Mouse (Mus musculus): ENCODE data around the gene Des. TPM values are rescaled to one million over a fixed set of nuclear protein-coding genes. Genes with fewer than 3 reads are reported as not detected.

Gene Des
- total and polyA plus RNA-seq, 3 experiments: 7.0 to 7.2 TPM; not detected in 1

DNA sequence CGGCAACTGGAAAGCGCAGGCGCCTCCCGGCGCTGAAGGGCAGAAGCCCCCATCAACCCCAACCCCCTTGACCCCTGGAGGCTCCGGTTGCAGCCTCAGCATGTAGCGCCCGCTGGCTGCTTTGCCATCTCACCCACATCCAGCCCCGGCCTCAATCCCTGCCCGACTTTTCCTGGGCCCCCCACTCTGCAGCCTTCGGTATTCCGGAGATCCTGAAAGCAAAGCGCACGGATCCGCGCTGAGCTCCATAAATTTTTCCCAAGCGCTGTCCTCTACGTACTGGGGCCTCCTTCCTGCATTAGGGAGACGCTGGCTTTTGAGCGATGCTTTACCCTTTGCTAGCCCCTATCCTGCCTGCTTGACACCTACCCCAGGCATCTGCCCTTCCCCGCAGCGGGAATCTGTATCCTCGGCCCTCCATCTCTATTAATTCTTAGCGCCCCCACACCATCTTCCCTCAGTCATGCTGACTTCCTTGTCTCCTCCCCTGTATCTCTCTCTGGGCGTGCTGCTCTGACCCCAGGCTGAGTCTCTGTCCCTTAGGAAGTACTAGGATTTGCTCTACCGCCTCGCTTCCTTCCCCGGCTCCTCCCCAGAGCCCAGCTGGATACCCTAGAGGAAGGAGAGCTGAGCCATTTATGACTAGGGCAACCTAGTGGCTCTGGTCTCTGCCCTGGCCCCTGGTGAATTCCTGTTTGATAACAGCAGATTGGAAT lies 22.4 kb downstream of the Des start:
- Histone ChIP-seq H3K9me3 (replicated peaks; ENCODE audit: insufficient read depth, low read length) (no peaks in the 10 kb centered on the region), H3K27me3 (ENCODE audit: control insufficient read depth in 1 of 2, insufficient read depth in 2 of 2, low read length in 2 of 2) (no peaks in the 10 kb centered on the region), H3K4me3 (ENCODE audit: control insufficient read depth in 1 of 2, insufficient read depth in 1 of 2, low read depth in 2 of 2, low read length in 2 of 2) (peak overlapping the region; percentile 14 to 70), H3K4me1 (ENCODE audit: control insufficient read depth in 1 of 2, insufficient read depth in 2 of 2, low read length in 2 of 2) (peaks cover 5 to 28% of the 10 kb centered on the region in 2 experiments), H3K27ac (ENCODE audit: control insufficient read depth, low read depth, low read length) (no peak overlapping the region), H3K79me2 (ENCODE audit: control insufficient read depth, insufficient read depth, low read length, poor library complexity) (no peaks in the 10 kb centered on the region; the same call in 1 of the 2 replicates), H3K36me3 (ENCODE audit: control insufficient read depth in 1 of 2, insufficient read depth in 2 of 2, low read length in 2 of 2) (peaks cover 0 to 13% of the 10 kb centered on the region in 2 experiments; a peak in 2 of 4 replicates), H3K9ac (ENCODE audit: control insufficient read depth, low read depth, low read length, poor library complexity, severe bottlenecking) (peak overlapping the region; percentile 47)
- no peak for TF ChIP-seq BHLHE40 (IDR thresholded peaks at IDR 0.05; ENCODE audit: borderline replicate concordance, low read depth, low read length)
- no peak for TF ChIP-seq CHD2 (IDR thresholded peaks at IDR 0.05; ENCODE audit: low read length)
- no peak for TF ChIP-seq TAL1 (IDR thresholded peaks at IDR 0.05; ENCODE audit: low read length)
- no peak for TF ChIP-seq SMC3 (IDR thresholded peaks at IDR 0.05; ENCODE audit: low read depth, low read length)
- no peak for TF ChIP-seq MYC (IDR thresholded peaks at IDR 0.05; ENCODE audit: low read depth, low read length)
- TF ChIP-seq ETS1 (IDR thresholded peaks at IDR 0.05; ENCODE audit: low read depth, low read length): no peak
- no peak for TF ChIP-seq HCFC1 (IDR thresholded peaks at IDR 0.05; ENCODE audit: low read depth, low read length)
- no peak for TF ChIP-seq USF2 (IDR thresholded peaks at IDR 0.05; ENCODE audit: borderline replicate concordance in 1 of 2, insufficient read depth in 1 of 2, low read depth in 1 of 2, low read length in 2 of 2)
- no peak for TF ChIP-seq CHD1 (IDR thresholded peaks at IDR 0.05; ENCODE audit: low read depth, low read length)
- TF ChIP-seq SIN3A (IDR thresholded peaks at IDR 0.05; ENCODE audit: low read length): no peak
- no peak for TF ChIP-seq RAD21 (IDR thresholded peaks at IDR 0.05; ENCODE audit: low read depth, low read length)
- no peak for TF ChIP-seq MYB (IDR thresholded peaks at IDR 0.05; ENCODE audit: low read depth, low read length)
- no peak for TF ChIP-seq ZMIZ1 (IDR thresholded peaks at IDR 0.05; ENCODE audit: low read depth, low read length)
- no peak for DNase-seq (ENCODE audit: low read depth, low spot score)

DNA sequence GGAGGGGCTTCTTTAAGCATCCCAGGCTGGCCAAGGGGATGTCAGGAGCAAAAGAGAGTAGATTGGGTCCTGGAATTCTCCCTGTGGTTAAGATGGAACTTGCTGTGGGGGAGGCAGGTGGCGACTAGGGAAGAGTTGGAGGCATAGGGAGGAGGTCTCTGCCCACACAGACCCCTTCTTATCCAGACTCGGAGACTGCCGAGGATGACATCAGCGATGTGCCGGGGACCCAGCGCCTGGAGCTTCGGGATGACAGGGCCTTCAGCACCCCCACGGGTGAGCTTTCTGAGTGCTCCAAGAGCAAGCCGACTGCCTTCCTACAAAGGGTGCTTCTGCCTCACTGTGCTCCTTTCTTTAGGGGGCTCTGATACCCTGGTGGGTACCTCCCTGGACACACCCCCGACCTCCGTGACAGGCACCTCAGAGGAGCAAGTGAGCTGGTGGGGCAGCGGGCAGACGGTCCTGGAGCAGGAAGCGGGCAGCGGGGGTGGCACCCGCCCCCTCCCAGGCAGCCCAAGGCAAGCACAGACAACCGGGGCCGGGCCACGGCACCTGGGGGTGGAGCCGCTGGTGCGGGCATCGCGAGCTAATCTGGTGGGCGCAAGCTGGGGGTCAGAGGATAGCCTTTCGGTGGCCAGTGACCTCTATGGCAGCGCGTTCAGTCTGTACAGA lies 24.5 kb downstream of the Des start:
- no peak overlapping the region for H3K4me3 ChIP-seq (ENCODE audit: control insufficient read depth in 1 of 2, insufficient read depth in 1 of 2, low read depth in 2 of 2, low read length in 2 of 2)
- no peak for TF ChIP-seq RCOR1 (IDR thresholded peaks at IDR 0.05; ENCODE audit: low read depth, low read length)
- TF ChIP-seq POLR2AphosphoS5 (IDR thresholded peaks at IDR 0.05; ENCODE audit: borderline replicate concordance, low read depth, low read length): no peak
- TF ChIP-seq ZKSCAN1 (IDR thresholded peaks at IDR 0.05; ENCODE audit: low read depth, low read length): no peak
- TF ChIP-seq CTCF (IDR thresholded peaks at IDR 0.05 in 2 of 3, conservative IDR thresholded peaks at IDR 0.05 in 1 of 3; ENCODE audit: control insufficient read depth in 1 of 3, insufficient read depth in 1 of 3, low read depth in 2 of 3, low read length in 3 of 3, poor library complexity in 1 of 3, severe bottlenecking in 1 of 3): no peak
- TF ChIP-seq CHD2 (IDR thresholded peaks at IDR 0.05; ENCODE audit: low read length): no peak
- no peak for TF ChIP-seq JUND (IDR thresholded peaks at IDR 0.05; ENCODE audit: low read depth, low read length)
- no peak overlapping the region for H3K9ac ChIP-seq (ENCODE audit: control insufficient read depth, low read depth, low read length, poor library complexity, severe bottlenecking)
- H3K4me1 ChIP-seq (ENCODE audit: control insufficient read depth in 1 of 2, insufficient read depth in 2 of 2, low read length in 2 of 2): peaks cover 5 to 25% of the 10 kb centered on the region in 2 experiments
- no peak overlapping the region for H3K27ac ChIP-seq (ENCODE audit: control insufficient read depth, low read depth, low read length)
- peaks cover 0 to 12% of the 10 kb centered on the region in 2 experiments; a peak in 2 of 4 replicates for H3K36me3 ChIP-seq (ENCODE audit: control insufficient read depth in 1 of 2, insufficient read depth in 2 of 2, low read length in 2 of 2)
- H3K27me3 ChIP-seq (ENCODE audit: control insufficient read depth in 1 of 2, insufficient read depth in 2 of 2, low read length in 2 of 2): no peaks in the 10 kb centered on the region
- H3K9me3 ChIP-seq (replicated peaks; ENCODE audit: insufficient read depth, low read length): no peaks in the 10 kb centered on the region
- DNase-seq (ENCODE audit: low read depth, low spot score): no peak
- H3K79me2 ChIP-seq (ENCODE audit: control insufficient read depth, insufficient read depth, low read length, poor library complexity): no peaks in the 10 kb centered on the region; the same call in 1 of the 2 replicates
